Mouse (Mus musculus) telencephalon, adult 2 months (tissue): ENCODE results near the gene Abcf2.

ENCODE experiments used
- DNase-seq: peaks from one replicate; pipeline ENCODE4 v3.0.0-alpha.2; 2011; ENCODE audit warnings: low read depth, low spot score

Abcf2 gene

DNA sequence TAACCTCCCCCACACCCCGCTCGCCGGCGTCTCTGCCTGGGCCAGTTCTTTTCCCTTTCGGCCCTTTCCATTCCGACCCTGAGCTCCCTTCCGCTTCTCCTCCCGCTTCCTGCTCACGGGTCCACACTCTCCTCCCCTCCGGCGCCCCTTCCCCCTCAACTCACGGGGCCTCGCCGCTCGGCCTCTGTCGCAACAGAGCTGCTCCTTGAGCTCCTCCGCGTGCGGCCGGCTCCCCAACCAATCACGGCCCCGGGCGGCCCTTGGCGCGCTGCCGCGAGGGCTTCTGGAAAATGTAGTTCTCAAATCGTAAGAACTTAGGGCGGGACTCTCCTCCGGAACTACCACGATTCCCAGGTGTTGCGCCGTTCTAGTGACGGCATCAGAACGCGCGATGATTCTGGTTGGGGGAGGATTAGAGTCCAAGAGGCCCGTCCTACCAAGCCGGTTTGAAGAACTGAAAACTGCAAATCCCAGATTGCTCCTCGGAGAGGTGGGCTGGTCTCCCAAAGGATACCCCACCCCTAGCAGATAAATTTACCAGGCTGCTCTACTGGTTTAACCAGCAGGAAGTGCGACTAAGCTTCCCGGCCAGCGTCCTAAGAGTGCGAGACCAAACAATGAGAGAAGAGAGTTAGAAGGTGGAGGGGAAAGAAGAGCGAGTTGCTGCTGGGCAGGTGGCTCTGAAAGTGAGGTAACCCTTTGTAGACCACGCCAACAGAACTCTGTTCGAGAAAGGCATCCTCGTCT is at the start of gene Abcf2:
TSS of gene Abcf2 (minus strand) at position 285 of the 747 bp plus-strand sequence.
- peak; percentile 100 for DNase-seq

DNA sequence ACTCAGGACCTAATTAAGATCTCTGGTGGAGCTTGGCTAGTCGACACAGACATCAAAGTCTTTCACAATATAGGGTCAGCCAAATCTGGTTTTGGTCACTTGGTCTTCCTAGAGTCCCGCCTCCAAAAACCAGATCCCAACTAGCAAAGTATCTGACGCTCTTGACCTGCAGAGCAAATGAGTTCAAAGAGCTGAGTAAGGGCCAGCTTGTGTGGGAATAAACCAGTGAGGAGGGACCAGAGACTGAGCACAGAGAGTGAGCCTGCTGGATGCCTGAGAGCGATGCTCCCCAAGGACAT is 47.5 kb upstream of the Abcf2 start:
- no peak for DNase-seq

DNA sequence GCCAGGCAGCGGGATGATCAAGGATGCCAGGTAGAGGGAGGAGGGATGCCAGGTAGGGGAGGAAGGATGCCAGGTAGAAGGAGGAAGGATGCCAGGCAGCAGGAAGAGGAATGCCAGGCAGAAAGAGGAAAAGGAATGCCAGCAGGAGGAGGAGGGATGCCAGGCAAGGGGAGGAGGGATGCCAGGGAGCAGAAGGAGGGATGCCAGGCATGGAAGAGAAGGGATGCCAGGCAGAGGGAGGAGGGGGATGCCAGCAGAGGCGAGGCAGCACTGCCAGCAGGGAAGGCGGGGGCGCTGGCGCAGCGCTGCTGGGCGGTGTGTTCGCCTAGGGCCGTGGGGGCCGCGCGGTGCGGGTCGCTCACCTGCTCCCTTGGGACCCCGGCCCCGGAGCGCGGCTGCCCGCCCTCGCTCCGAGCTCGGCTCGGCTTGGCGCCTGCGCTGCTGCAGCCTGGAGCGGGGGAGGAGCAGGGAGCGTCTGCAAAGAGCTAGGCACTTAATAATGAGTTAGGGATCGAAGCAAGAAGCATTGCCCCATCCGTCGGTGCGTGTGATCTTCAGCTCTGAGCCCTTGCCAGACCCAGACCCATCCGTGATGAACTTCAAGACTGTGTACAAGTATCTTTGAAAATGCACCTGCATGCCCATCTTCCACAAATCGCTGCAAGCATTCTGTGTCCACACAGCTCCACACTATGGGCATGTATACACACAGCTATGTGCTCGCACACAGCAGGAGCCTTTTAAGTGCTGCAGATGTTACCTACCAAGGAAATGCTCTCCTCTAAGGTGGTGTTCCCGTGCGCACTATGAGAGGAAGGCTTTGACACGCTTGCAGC is 46.9 kb upstream of the Abcf2 start, which contains the start of gene Smarcd3:
TSS of gene Smarcd3 (minus strand) at position 426 of the 836 bp plus-strand sequence.
- peak; percentile 73 for DNase-seq

DNA sequence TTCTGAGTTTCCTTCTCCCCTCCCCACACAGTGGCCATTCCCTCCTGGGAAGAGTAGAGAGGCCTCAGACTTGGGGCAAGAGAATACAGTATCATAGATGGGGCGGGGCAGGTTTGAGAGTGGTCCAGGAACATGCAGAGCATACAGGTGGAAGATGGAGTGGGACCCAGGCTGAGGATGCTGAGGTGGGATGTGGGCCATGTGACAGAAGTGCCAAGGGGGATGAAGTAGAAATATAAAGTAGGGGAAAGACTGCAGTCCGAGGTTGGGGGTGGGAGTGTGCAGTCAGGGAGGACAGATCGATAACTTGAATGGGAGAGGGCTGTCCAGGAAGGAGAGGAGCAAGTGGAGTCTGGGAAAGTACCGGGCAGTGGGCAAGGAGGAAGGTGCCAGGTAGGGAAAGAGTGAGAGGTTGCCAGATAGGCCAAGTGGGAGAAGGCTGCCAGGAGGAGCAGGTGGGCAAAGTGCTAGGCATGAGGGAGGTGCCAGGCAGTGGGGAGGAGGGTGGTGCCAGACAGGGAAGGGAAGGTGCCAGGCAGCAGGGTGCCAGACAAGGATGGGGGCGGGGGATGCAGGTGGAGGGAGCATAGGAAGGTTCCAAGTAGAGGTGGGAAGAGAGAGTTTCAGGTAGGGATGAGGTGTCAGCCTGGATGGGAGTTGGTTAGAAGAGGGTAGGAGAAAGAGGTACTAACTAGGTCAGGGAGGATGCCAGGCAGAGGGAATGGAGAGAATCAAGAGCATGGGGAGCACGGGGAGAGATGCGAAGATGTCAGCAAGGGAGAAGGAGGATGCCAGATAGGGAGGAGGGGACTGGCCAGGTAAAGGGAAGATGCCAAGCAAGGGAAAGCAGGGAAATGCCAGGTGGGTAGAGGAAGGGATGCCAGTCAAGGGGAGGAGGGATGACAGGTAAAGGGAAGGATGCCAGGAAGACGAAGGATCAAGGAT is 46.0 kb upstream of the Abcf2 start:
- no peak for DNase-seq

DNA sequence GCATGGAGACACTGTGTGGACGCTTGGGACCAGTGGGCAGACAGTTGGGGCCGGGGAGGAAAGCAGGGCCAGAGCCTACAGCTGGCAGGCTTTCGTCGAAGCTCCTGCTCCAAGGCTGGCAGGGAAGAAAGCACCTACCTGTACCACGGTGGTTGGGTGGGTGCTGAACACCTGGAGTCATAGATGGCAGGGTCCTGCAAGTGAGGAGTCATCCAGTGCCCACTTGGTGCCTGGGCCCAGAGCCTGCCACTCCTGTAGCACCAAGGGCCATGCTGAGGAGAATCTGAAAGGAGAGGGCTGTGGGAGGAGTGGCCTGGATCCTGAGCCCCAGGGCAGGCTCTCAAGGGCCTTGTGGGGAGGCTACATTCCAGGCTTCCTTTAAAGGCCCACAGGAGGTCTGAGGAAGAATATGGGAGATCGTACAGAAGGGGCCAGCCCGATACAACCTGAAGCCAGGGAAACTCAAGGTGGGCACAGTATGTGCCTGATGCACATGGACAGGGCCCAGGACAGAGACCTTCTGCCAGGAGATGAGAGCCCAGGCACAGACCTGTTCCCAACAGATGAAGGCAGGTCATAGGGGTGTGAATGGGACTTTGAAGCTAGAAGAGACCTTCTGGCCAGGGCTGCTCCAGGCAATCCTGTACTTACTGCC is 45.2 kb upstream of the Abcf2 start:
- no peak for DNase-seq

- no peak for DNase-seq
Measured at GRCm38 (mm10) chr5:24620626-24621025, 43.4 kb upstream of the Abcf2 start.

DNA sequence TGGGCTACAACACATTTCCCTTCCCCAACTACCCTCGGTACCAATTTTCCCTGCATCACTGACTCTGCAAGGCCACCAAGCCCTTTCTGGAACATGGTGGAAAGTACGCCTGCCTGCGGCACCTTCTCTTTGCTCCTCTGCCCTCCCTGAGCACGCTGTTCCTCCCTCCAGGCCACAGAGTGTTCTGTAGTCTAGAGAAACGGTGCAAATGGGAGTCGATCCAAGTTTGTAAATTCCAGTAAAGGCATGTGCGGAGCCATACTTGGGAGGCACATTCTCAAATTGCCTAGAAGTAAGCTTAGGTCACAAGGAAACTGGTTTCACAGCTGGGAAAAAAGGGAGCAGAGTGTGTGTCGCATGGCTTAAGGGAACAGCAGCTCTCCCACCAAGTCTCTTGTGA is 42.8 kb upstream of the Abcf2 start:
- DNase-seq, result no peak

GRCm38 (mm10) chr5:24618921-24619320 is 41.7 kb upstream of the Abcf2 start:
- DNase-seq, result no peak

GRCm38 (mm10) chr5:24615097-24615496 is 37.8 kb upstream of the Abcf2 start:
- DNase-seq, result no peak

GRCm38 (mm10) chr5:24612302-24612649 is 35.0 kb upstream of the Abcf2 start:
- DNase-seq, result no peak

GRCm38 (mm10) chr5:24611366-24612301 is 34.4 kb upstream of the Abcf2 start:
- DNase-seq, result no peak

DNA sequence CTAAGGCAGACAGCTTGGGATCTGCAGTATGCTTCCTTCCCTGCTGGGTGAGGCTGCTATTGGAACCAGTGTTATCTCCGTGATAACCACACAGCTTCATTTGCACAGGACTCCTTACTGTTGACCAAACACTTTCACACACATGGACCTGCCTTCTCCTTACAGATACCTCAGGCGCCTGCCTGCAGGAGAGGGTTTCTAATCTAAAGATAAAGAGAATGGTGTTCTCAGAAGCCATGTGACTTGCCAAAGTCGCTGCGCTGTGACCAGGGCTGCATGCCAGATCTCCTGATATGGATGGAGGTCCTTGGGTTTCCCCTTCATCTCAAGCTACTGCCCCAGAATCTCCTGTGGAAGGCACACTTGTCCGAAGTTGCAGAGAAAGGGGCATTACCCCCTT is 32.1 kb upstream of the Abcf2 start:
- DNase-seq, result no peak

DNA sequence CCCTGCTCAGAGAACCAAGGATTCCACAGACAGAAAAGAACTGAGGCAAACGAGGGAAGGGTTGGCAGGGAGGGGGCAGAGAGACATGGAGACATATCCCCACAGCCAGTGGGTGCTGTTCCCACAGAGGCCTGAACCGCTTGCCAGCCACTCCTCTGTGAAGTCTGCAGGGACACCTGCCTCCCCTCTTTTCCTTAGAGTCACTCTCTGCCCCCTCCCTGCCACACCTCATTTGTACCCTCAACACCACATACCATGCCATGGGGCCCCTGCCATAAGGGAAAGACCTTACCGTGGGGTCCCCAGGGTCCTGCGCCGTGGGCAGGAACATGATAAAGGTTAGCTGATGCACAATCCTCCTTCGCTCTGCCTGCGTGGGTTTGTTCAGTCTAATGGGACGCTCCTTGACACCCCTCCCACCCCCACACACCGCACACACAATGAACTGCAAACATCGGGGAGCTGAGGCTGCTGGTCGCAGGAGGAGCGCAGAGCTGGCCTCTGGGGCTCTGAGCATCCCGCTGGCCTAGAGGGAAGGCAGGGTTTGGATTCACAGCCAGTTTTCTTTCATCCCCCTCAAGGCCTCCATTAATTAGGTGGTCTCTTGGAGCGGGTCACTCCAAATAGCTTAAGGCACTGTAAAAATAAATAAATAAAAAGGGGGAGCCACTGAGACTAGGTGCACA is 28.9 kb upstream of the Abcf2 start:
- no peak for DNase-seq

GRCm38 (mm10) chr5:24605321-24605979 is 28.2 kb upstream of the Abcf2 start:
- no peak for DNase-seq

- peak; percentile 43 for DNase-seq
Measured at GRCm38 (mm10) chr5:24604656-24605100, 27.4 kb upstream of the Abcf2 start.

DNA sequence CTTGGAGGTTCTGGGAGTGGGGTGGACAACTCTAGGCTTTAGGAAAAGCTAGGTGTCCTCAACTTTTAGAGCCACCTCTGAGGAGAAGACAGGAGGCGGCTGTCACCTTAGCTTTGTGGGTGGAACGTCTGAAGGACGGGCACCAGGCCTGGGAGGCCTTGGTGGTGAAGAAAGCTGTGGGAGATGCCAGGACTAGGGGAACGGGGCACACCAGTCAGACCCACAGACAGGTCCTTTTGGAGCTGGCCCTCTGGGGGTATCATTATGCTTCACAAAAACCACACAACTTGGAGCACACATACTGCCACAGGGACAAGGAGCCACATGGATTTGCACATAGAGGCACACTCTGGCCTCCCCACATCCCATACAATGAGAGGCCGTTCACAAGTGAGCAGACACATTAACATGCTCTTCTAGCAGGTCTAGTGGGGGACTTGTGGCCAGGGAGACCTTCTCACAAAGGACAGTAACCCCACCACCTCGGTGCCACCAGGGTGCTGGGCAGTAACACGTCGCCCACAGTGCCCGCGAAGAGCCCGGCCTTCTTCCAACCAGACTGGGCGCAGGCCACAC is 26.9 kb upstream of the Abcf2 start:
- DNase-seq, result no peak

DNA sequence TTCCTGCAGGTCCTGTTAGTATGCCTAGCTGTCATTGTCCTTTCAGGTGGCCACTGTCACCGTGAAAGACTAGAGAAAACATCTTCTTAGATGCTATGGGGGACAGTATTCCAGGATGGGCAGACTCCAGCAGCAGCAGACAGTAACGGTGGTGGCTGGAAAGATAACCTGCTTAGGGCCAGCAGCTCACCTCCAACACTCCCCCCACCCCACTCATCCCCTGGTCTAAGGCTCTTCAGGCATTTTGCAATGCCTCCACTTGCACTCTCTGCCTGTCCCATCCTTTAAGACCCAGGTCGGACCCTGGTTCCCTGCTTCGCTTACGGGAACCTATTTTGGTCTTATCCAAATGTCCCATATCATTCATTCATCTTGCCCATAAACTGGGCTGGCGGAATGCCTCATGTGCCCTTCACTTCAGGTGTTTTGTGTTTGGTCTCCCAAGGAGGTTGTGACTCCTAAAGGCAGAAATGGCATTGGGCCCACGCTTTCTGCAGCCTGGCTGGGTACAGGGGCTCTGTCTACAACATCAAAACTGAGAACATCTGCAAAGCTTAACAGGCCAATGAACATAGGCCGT is 26.3 kb upstream of the Abcf2 start:
- no peak for DNase-seq

- peak; percentile 48 for DNase-seq
Measured at GRCm38 (mm10) chr5:24602751-24603343, 25.6 kb upstream of the Abcf2 start.
